Mouse (Mus musculus): ENCODE measurements at regions not wholly inside any gene's neighbourhood (a gene's known extent, or its start where the extent isn't known, plus 50 kb on each side); places are given as distances from the start of the nearest gene placed in this dataset.
"Not testable (repeated sequence)": the region's sequence is repeated elsewhere in the genome, so short reads cannot be mapped to it uniquely, and the experiment has no call there.

- intact Hi-C loops (cut with DNase I): no loop called here
- no peak for DNase-seq
Observed at GRCm38 (mm10) chr2:57185151-57185550, 52.3 kb upstream of the Gpd2 start.

- DNase-seq: not testable (repeated sequence)
- intact Hi-C loops (cut with DNase I): loop anchor here (2.0 to 5.0 kb wide), 4 partner anchors 56 to 164 kb away; no protein-coding TSS in a partner anchor
Observed at GRCm38 (mm10) chr2:57183108-57183507, 54.3 kb upstream of the Gpd2 start.

GRCm38 (mm10) chr2:57181692-57182541 lies 55.5 kb upstream of the Gpd2 start:
- DNase-seq: peak; percentile 96
- intact Hi-C loops (cut with DNase I): loop anchor here (2.0 to 5.0 kb wide), 4 partner anchors 55 to 165 kb away; no protein-coding TSS in a partner anchor

GRCm38 (mm10) chr2:57181350-57181691 lies 56.1 kb upstream of the Gpd2 start:
- intact Hi-C loops (cut with DNase I): loop anchor here (5.0 kb wide), 2 partner anchors 126 to 166 kb away; no protein-coding TSS in a partner anchor

GRCm38 (mm10) chr2:57178056-57178455 lies 54.3 kb upstream of the Nr4a2 start:
- intact Hi-C loops (cut with DNase I): no loop called here
- no peak for DNase-seq

More at GRCm38 (mm10) chr2:57181350-57181691, 56.1 kb upstream of the Gpd2 start:
- no peak for DNase-seq

- no peak for DNase-seq
- intact Hi-C loops (cut with DNase I): no loop called here
Observed at GRCm38 (mm10) chr2:57176547-57176946, 52.7 kb upstream of the Nr4a2 start.

GRCm38 (mm10) chr2:57175219-57175618 lies 51.4 kb upstream of the Nr4a2 start:
- intact Hi-C loops (cut with DNase I): no loop called here
- DNase-seq: no peak
